Mouse (Mus musculus): ENCODE results near the gene Ube2o.

DNA sequence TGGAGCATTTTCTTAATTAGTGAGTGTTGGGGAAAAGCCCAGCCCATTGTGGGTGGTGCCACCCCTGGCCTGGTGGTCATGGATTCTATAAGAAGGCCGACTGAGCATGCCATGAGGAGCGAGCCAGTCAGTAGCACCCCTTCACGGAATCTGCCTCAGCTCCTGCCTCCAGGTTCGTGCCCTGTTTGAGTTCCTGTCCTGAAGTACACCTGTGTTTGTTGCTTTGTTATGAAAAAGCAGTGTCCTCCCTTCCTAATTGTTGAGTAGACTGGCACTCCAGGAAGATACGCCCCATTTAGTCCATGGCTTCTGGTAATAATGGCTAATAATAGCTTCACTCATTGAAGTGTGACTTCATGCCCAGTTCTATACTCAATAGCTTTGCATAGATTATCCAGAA, 5.1 kb upstream of the Ube2o start, which contains the start of gene Aanat:
- no peak for TF ChIP-seq CTCF (IDR thresholded peaks at IDR 0.05; ENCODE audit: low read depth)
- TF ChIP-seq EP300 (IDR thresholded peaks at IDR 0.05; ENCODE audit: low read depth) = no peak
